Mouse (Mus musculus) C2C12 (cell line): ENCODE measurements around the gene Mier1. TPM values are rescaled to one million over a fixed set of nuclear protein-coding genes. Genes with fewer than 3 reads are reported as not detected.

Experiments used
- H3K27me3 ChIP-seq: one replicate; pipeline ENCODE4 v1.6.1; 2011; ENCODE audit not compliant: control insufficient read depth, insufficient read depth, insufficient read length
- H3K36me3 ChIP-seq: one replicate; pipeline ENCODE4 v1.6.1; 2011; ENCODE audit not compliant: control insufficient read depth, insufficient read depth
- H3K4me3 ChIP-seq: one replicate; pipeline ENCODE4 v1.5.1; 2011; ENCODE audit warnings: mild to moderate bottlenecking, control low read depth; ENCODE audit not compliant: poor library complexity, insufficient read depth, severe bottlenecking
- H3K79me2 ChIP-seq: one replicate; pipeline ENCODE4 v1.6.1; 2011; ENCODE audit not compliant: control insufficient read depth, insufficient read depth
- H3K79me3 ChIP-seq: one replicate; pipeline ENCODE4 v1.6.1; 2011; ENCODE audit warnings: low read depth, control low read depth
- H3ac ChIP-seq: one replicate; pipeline ENCODE3; 2011; ENCODE audit warnings: low read depth; ENCODE audit not compliant: control insufficient read depth, insufficient read length
- CEBPB ChIP-seq: IDR thresholded peaks from one replicate; pipeline ENCODE4 v1.6.1; 2011; ENCODE audit warnings: low read depth, mild to moderate bottlenecking, control low read depth, moderate library complexity
- CTCF ChIP-seq: IDR thresholded peaks from one replicate; pipeline ENCODE4 v1.5.1; 2011; ENCODE audit not compliant: control insufficient read depth, insufficient read depth, insufficient read length
- FOSL1 ChIP-seq: IDR thresholded peaks from one replicate; pipeline ENCODE4 v1.8.0; 2011; ENCODE audit warnings: mild to moderate bottlenecking, low read length; ENCODE audit not compliant: poor library complexity, insufficient read depth, severe bottlenecking
- MAX ChIP-seq: IDR thresholded peaks from one replicate; pipeline ENCODE4 v1.6.1; 2011; ENCODE audit warnings: mild to moderate bottlenecking, control low read depth
- MYOD1 ChIP-seq: IDR thresholded peaks from one replicate; pipeline ENCODE4 v1.6.1; 2011; ENCODE audit warnings: low read depth; ENCODE audit not compliant: control insufficient read depth, insufficient read length
- MYOG ChIP-seq: IDR thresholded peaks from one replicate; pipeline ENCODE4 v1.6.1; 2011; ENCODE audit not compliant: control insufficient read depth, insufficient read length; ENCODE audit errors: extremely low read depth
- USF1 ChIP-seq: IDR thresholded peaks from one replicate; pipeline ENCODE4 v1.6.1; 2011; ENCODE audit warnings: low read depth, mild to moderate bottlenecking, control low read depth, moderate library complexity
- polyA plus RNA-seq: library from polyadenylated mRNA; unstranded; fragments of >200 nt; fragmentation: generic; extraction: Trizol; gene quantifications from one replicate; pipeline ENCODE4 v1.2.1, GENCODE M21; 2012; ENCODE audit warnings: missing spikeins

The Mier1 gene
- polyA plus RNA-seq, 1 experiment, result 7.4 TPM

- Histone ChIP-seq H3K79me3 (no peaks in the 10 kb centered on the region), H3K79me2 (no peaks in the 10 kb centered on the region), H3K27me3 (no peaks in the 10 kb centered on the region), H3ac (no peak overlapping the region), H3K36me3 (peaks cover 32% of the 10 kb centered on the region), H3K4me3 (no peak overlapping the region)
- no peak for TF ChIP-seq USF1
- TF ChIP-seq MAX, result no peak
- TF ChIP-seq MYOG, result no peak
- TF ChIP-seq CTCF, result no peak
- no peak for TF ChIP-seq CEBPB
- TF ChIP-seq FOSL1, result no peak
- no peak for TF ChIP-seq MYOD1
Observed at GRCm38 (mm10) chr4:103180300-103180888, 66.2 kb downstream of the Mier1 start.

GRCm38 (mm10) chr4:103188786-103189640, 74.8 kb downstream of the Mier1 start:
- Histone ChIP-seq H3ac (no peak overlapping the region), H3K27me3 (no peaks in the 10 kb centered on the region), H3K4me3 (no peak overlapping the region), H3K79me3 (no peaks in the 10 kb centered on the region), H3K79me2 (no peaks in the 10 kb centered on the region), H3K36me3 (peaks cover 29% of the 10 kb centered on the region)
- TF ChIP-seq FOSL1, result no peak
- no peak for TF ChIP-seq USF1
- no peak for TF ChIP-seq MYOG
- TF ChIP-seq CEBPB, result no peak
- TF ChIP-seq MYOD1, result no peak
- TF ChIP-seq CTCF, result no peak
- TF ChIP-seq MAX, result no peak

DNA sequence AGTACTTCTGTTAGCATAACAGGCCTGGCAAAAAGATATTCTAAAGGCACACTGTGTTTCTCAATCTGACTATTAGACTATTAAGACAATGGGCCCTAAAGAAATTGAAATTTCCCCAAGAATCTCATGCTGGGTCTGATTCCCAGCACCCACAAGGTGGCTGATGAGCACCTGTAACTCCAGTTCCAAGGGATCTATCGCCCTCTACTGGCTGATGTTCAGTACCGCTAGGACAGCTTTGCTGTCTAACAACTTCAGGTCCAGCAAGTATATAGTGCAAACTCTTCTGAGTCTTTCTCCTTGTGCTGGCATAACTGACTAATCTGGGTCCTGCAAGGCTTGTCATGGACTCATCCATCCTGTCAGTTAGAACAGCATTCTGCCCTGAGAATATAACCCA, 78.2 kb downstream of the Mier1 start:
- no peak for TF ChIP-seq MYOG
- TF ChIP-seq CEBPB, result no peak
- no peak for TF ChIP-seq MAX
- H3K4me3 ChIP-seq, result no peak overlapping the region
- no peaks in the 10 kb centered on the region for H3K79me3 ChIP-seq
- H3K27me3 ChIP-seq, result no peaks in the 10 kb centered on the region
- H3K36me3 ChIP-seq, result peaks cover 20% of the 10 kb centered on the region
- no peaks in the 10 kb centered on the region for H3K79me2 ChIP-seq
- no peak overlapping the region for H3ac ChIP-seq

DNA sequence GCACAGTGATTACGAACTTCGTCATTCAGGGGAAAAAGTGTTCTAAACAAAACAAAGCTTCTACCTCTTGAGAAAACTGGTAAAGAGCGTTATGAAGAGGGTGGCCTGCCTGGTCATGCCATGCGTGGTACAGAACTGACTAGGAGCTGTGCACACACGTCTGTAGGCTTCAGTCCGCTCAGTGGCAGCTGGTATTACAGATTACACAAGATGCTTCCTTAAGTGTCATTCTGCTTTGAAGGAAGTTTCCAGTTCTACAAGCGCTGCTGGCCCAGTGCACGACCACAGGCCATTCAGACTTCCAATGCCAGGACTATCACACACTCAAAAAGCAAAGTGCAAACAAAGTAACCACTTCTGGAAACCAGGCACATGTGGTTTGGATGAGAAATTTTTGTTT, 83.2 kb downstream of the Mier1 start:
- H3K27me3 ChIP-seq, result no peaks in the 10 kb centered on the region
- peaks cover 12% of the 10 kb centered on the region for H3K36me3 ChIP-seq
- TF ChIP-seq USF1 (no peak), FOSL1 (no peak)
- H3K79me3 ChIP-seq, result no peaks in the 10 kb centered on the region
- H3ac ChIP-seq, result no peak overlapping the region
- no peak overlapping the region for H3K4me3 ChIP-seq
- H3K79me2 ChIP-seq, result no peaks in the 10 kb centered on the region

DNA sequence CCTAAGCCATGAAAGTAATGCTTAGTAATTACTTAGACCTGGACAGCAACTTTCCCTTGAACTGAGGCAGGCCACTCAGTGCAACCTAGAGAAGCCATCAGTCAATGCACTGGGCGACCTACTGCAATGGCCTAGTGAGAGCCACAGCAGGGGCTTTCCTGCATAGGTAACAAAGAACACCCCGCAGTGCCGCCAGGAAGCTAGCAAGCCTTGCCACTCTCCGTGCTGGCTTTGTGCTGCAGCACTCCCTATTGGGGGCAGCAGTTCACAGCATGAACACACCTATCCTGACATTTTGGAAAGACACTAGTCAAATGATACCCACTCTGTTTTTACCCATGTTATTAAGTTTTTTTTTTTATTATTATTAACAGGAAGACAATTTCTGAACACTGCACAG, 84.9 kb downstream of the Mier1 start:
- TF ChIP-seq FOSL1 (no peak), CTCF (no peak), CEBPB (no peak), MYOD1 (no peak), USF1 (no peak), MAX (no peak), MYOG (no peak)
- no peak overlapping the region for H3ac ChIP-seq
- H3K79me3 ChIP-seq, result no peaks in the 10 kb centered on the region
- H3K27me3 ChIP-seq, result no peaks in the 10 kb centered on the region
- no peaks in the 10 kb centered on the region for H3K79me2 ChIP-seq
- no peak overlapping the region for H3K4me3 ChIP-seq
- peaks cover 19% of the 10 kb centered on the region for H3K36me3 ChIP-seq

DNA sequence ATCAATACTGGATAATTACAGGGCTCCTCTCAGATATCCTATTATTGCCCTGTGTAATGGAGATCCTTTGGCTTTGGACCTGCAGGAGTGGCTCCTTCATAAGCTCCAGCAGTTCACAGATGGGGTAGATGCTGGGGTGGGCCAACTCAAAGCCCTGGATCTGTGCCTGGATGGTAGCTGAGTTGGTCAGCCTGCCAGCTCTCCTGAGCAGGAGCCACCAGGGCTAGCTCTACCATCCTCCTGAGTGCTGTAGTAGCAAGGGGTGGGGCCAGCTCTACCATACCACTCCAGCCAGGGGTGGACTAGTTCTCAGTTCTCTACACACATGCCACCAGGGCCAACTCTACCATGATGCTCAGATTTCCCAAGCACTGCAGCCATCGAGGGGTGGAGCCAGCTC, 85.9 kb downstream of the Mier1 start:
- Histone ChIP-seq H3ac (no peak overlapping the region), H3K4me3 (no peak overlapping the region), H3K36me3 (peaks cover 29% of the 10 kb centered on the region), H3K79me2 (no peaks in the 10 kb centered on the region), H3K27me3 (no peaks in the 10 kb centered on the region), H3K79me3 (no peaks in the 10 kb centered on the region)
- TF ChIP-seq CTCF, result no peak
- no peak for TF ChIP-seq USF1
- TF ChIP-seq MYOD1, result no peak
- TF ChIP-seq CEBPB, result no peak
